Mouse (Mus musculus) liver, embryonic 11.5 days (tissue): Measurements from ENCODE around the gene Rsrc1. TPM values are rescaled to one million over a fixed set of nuclear protein-coding genes. Genes with fewer than 3 reads are reported as not detected.

Source experiments
- ATAC-seq: fragments of 200-750 bp; cut with Nextera tagmentation; replicated peaks from 2 replicates; pipeline ENCODE4 v1.8.0; 2017; ENCODE audit warnings: moderate number of reproducible peaks, mild to moderate bottlenecking, moderate TSS enrichment, moderate library complexity; ENCODE audit not compliant: low FRiP score
- DNase-seq: peaks from one replicate; pipeline ENCODE4 v3.0.0-alpha.2; 2017; ENCODE audit warnings: low spot score
- H3K27ac ChIP-seq: fragments of 300-500 bp; sonication (generic); 2 replicates; pipeline ENCODE4 v1.5.1; 2014; ENCODE audit warnings: mild to moderate bottlenecking, low read depth, low read length, control low read depth
- H3K27me3 ChIP-seq: fragments of 300-500 bp; sonication (generic); replicated peaks from 2 replicates; pipeline ENCODE4 v1.6.1; 2014; ENCODE audit warnings: low read length, mixed read lengths; ENCODE audit not compliant: control insufficient read depth, insufficient read depth
- H3K36me3 ChIP-seq: fragments of 300-500 bp; sonication (generic); 2 replicates; pipeline ENCODE4 v1.6.1; 2014; ENCODE audit warnings: mild to moderate bottlenecking, low read length, moderate library complexity, mixed read lengths; ENCODE audit not compliant: control insufficient read depth, insufficient read depth
- H3K4me1 ChIP-seq: fragments of 300-500 bp; sonication (generic); replicated peaks from 2 replicates; pipeline ENCODE4 v1.6.1; 2014; ENCODE audit warnings: low read length, mixed read lengths; ENCODE audit not compliant: control insufficient read depth, insufficient read depth
- H3K4me2 ChIP-seq: fragments of 300-500 bp; sonication (generic); 2 replicates; pipeline ENCODE4 v1.6.1; 2014; ENCODE audit warnings: mild to moderate bottlenecking, control low read depth, moderate library complexity
- H3K4me3 ChIP-seq: fragments of 300-500 bp; sonication (generic); 2 replicates; pipeline ENCODE4 v1.5.1; 2014; ENCODE audit warnings: low read depth, low read length, control low read depth
- H3K9ac ChIP-seq: fragments of 300-500 bp; sonication (generic); 2 replicates; pipeline ENCODE4 v1.6.1; 2014; ENCODE audit warnings: low read depth, low read length, control low read depth
- H3K9me3 ChIP-seq: fragments of 300-500 bp; sonication (generic); 2 replicates; pipeline ENCODE4 v1.6.1; 2016; ENCODE audit warnings: low read length, inconsistent platforms, mixed read lengths; ENCODE audit not compliant: control insufficient read depth
- WGBS: fragments of 180-500 bp; shearing (Covaris S2); extraction: QIAGEN DNeasy Blood & Tissue Kit; methylation state at CpG from one replicate; pipeline ENCODE4 v1.1.7; 2014; 5-methylcytosine and 5-hydroxymethylcytosine counted together
- polyA plus RNA-seq: library from polyadenylated mRNA; unstranded; fragments of >200 nt; fragmentation: Nextera tagmentation; extraction: Ambion mirVana; gene quantifications from 2 replicates; pipeline ENCODE4 v1.2.1, GENCODE M21; 2014

Rsrc1 gene
- polyA plus RNA-seq, 1 experiment from 2014 or later: 27.4 TPM

- no peak for ATAC-seq
- Histone ChIP-seq H3K27ac (no peak overlapping the region), H3K27me3 (peaks cover 80% of the 10 kb centered on the region), H3K36me3 (no peaks in the 10 kb centered on the region), H3K9ac (no peak overlapping the region), H3K4me2 (no peak overlapping the region), H3K9me3 (no peaks in the 10 kb centered on the region), H3K4me1 (0 out of 2 replicates have a peak, but pooled peaks cover 4% of the 10 kb centered on the region), H3K4me3 (no peak overlapping the region)
- DNase-seq: no peak
- WGBS: 7% methylated on average over 16 of the region's 16 CpGs
Observed at GRCm38 (mm10) chr3:66972191-66972950, 8.8 kb upstream of the Rsrc1 start.

GRCm38 (mm10) chr3:66973391-66973943 lies 7.7 kb upstream of the Rsrc1 start:
- Histone ChIP-seq H3K4me1 (0 out of 2 replicates have a peak, but pooled peaks cover 4% of the 10 kb centered on the region), H3K9me3 (no peaks in the 10 kb centered on the region), H3K36me3 (no peaks in the 10 kb centered on the region), H3K27me3 (peaks cover 82% of the 10 kb centered on the region), H3K9ac (no peak overlapping the region), H3K4me3 (peak overlapping the region; percentile 54), H3K4me2 (peak overlapping the region; percentile 80), H3K27ac (no peak overlapping the region)
- under 1% methylated on average over 59 of the region's 59 CpGs for WGBS
- DNase-seq (peak; percentile 72), ATAC-seq (peak; percentile 68)

- WGBS: 20% methylated on average over 3 of the region's 3 CpGs
- no peak overlapping the region for H3K9ac ChIP-seq
- H3K27me3 ChIP-seq: peaks cover 90% of the 10 kb centered on the region
Observed at GRCm38 (mm10) chr3:66974501-66974900, 6.7 kb upstream of the Rsrc1 start.

GRCm38 (mm10) chr3:66976889-66977615 lies 4.1 kb upstream of the Rsrc1 start:
- H3K4me3 ChIP-seq: no peak overlapping the region
- H3K9me3 ChIP-seq: no peaks in the 10 kb centered on the region
- H3K27ac ChIP-seq: no peak overlapping the region
- no peaks in the 10 kb centered on the region for H3K36me3 ChIP-seq
- H3K4me2 ChIP-seq: no peak overlapping the region
- 6% methylated on average over 13 of the region's 13 CpGs for WGBS
- H3K27me3 ChIP-seq: peaks cover 92% of the 10 kb centered on the region
- no peak for DNase-seq
- no peak overlapping the region for H3K9ac ChIP-seq
- peaks cover 3% of the 10 kb centered on the region; the same call in 1 of the 2 replicates for H3K4me1 ChIP-seq
- ATAC-seq: no peak

More at GRCm38 (mm10) chr3:66974501-66974900, 6.7 kb upstream of the Rsrc1 start:
- no peaks in the 10 kb centered on the region for H3K9me3 ChIP-seq
- DNase-seq (no peak), ATAC-seq (no peak)
- no peaks in the 10 kb centered on the region for H3K36me3 ChIP-seq
- H3K4me2 ChIP-seq: no peak overlapping the region
- no peak overlapping the region for H3K27ac ChIP-seq
- H3K4me1 ChIP-seq: 0 out of 2 replicates have a peak, but pooled peaks cover 4% of the 10 kb centered on the region
- H3K4me3 ChIP-seq: no peak overlapping the region

GRCm38 (mm10) chr3:66977811-66978456 lies 3.3 kb upstream of the Rsrc1 start:
- no peaks in the 10 kb centered on the region for H3K9me3 ChIP-seq
- H3K36me3 ChIP-seq: no peaks in the 10 kb centered on the region
- no peak overlapping the region for H3K9ac ChIP-seq
- H3K4me2 ChIP-seq: no peak overlapping the region
- no peak overlapping the region for H3K27ac ChIP-seq
- peaks cover 3% of the 10 kb centered on the region; the same call in 1 of the 2 replicates for H3K4me1 ChIP-seq
- DNase-seq: no peak
- ATAC-seq: no peak
- 2% methylated on average over 25 of the region's 25 CpGs for WGBS
- H3K27me3 ChIP-seq: peaks cover 93% of the 10 kb centered on the region
- no peak overlapping the region for H3K4me3 ChIP-seq

- H3K27me3 ChIP-seq: peaks cover 89% of the 10 kb centered on the region
- no peak overlapping the region for H3K4me3 ChIP-seq
- no peak overlapping the region for H3K27ac ChIP-seq
- H3K4me2 ChIP-seq: peak overlapping the region; percentile 15; the same call in 1 of the 2 replicates
- ATAC-seq (no peak), DNase-seq (peak; percentile 39)
- 2% methylated on average over 45 of the region's 45 CpGs for WGBS
- H3K36me3 ChIP-seq: no peaks in the 10 kb centered on the region
- H3K9me3 ChIP-seq: no peaks in the 10 kb centered on the region
- H3K4me1 ChIP-seq: peaks cover 3% of the 10 kb centered on the region; the same call in 1 of the 2 replicates
- no peak overlapping the region for H3K9ac ChIP-seq
Observed at GRCm38 (mm10) chr3:66978457-66979381, 2.5 kb upstream of the Rsrc1 start.

GRCm38 (mm10) chr3:66979491-66979890 lies 1.7 kb upstream of the Rsrc1 start:
- Histone ChIP-seq H3K27ac (no peak overlapping the region), H3K9me3 (no peaks in the 10 kb centered on the region), H3K9ac (no peak overlapping the region), H3K4me1 (peaks cover 3% of the 10 kb centered on the region; the same call in 1 of the 2 replicates), H3K27me3 (peaks cover 89% of the 10 kb centered on the region), H3K4me3 (0 out of 2 replicates have a peak overlapping the region, but pooled peaks have one; percentile 5), H3K4me2 (no peak overlapping the region), H3K36me3 (no peaks in the 10 kb centered on the region)
- ATAC-seq: no peak
- no peak for DNase-seq
- 2% methylated on average over 9 of the region's 9 CpGs for WGBS
